Mouse (Mus musculus): ENCODE measurements around the gene Fktn.
"Not testable (repeated sequence)": the region's sequence is repeated elsewhere in the genome, so short reads cannot be mapped to it uniquely, and the experiment has no call there.

Fktn gene

GRCm38 (mm10) chr4:53770958-53771735 lies 57.3 kb downstream of the Fktn start:
- intact Hi-C loops (cut with DNase I): no loop called here

- intact Hi-C loops (cut with DNase I): no loop called here
Observed at GRCm38 (mm10) chr4:53772004-53772403, 58.2 kb downstream of the Fktn start.

GRCm38 (mm10) chr4:53773911-53774310 lies 60.1 kb downstream of the Fktn start:
- intact Hi-C loops (cut with DNase I): no loop called here

GRCm38 (mm10) chr4:53781396-53781795 lies 67.6 kb downstream of the Fktn start:
- intact Hi-C loops (cut with DNase I): no loop called here

GRCm38 (mm10) chr4:53782216-53783070 lies 68.6 kb downstream of the Fktn start:
- intact Hi-C loops (cut with DNase I): no loop called here

- intact Hi-C loops (cut with DNase I): no loop called here
Observed at GRCm38 (mm10) chr4:53785746-53786398, 72.1 kb downstream of the Fktn start.

GRCm38 (mm10) chr4:53786851-53787250 lies 73.1 kb downstream of the Fktn start:
- intact Hi-C loops (cut with DNase I): no loop called here

- intact Hi-C loops (cut with DNase I): no loop called here
Observed at GRCm38 (mm10) chr4:53789346-53789745, 75.5 kb downstream of the Fktn start.

GRCm38 (mm10) chr4:53794257-53794966 lies 80.6 kb downstream of the Fktn start:
- intact Hi-C loops (cut with DNase I): no loop called here

GRCm38 (mm10) chr4:53795086-53795485 lies 81.3 kb downstream of the Fktn start:
- intact Hi-C loops (cut with DNase I): no loop called here

- intact Hi-C loops (cut with DNase I): no loop called here
Observed at GRCm38 (mm10) chr4:53795706-53796105, 81.9 kb downstream of the Fktn start.

GRCm38 (mm10) chr4:53796865-53797772 lies 83.3 kb downstream of the Fktn start:
- intact Hi-C loops (cut with DNase I): no loop called here

GRCm38 (mm10) chr4:53798896-53799676 lies 85.3 kb downstream of the Fktn start:
- intact Hi-C loops (cut with DNase I): no loop called here

- intact Hi-C loops (cut with DNase I): no loop called here
Observed at GRCm38 (mm10) chr4:53799753-53800152, 86.0 kb downstream of the Fktn start.

GRCm38 (mm10) chr4:53803674-53804073 lies 89.9 kb downstream of the Fktn start:
- intact Hi-C loops (cut with DNase I): not testable (repeated sequence)

GRCm38 (mm10) chr4:53806428-53806827 lies 92.6 kb downstream of the Fktn start:
- intact Hi-C loops (cut with DNase I): not testable (repeated sequence)

GRCm38 (mm10) chr4:53818320-53818719 lies 104.5 kb downstream of the Fktn start:
- intact Hi-C loops (cut with DNase I): no loop called here

- intact Hi-C loops (cut with DNase I): no loop called here
Observed at GRCm38 (mm10) chr4:53823697-53824096, 109.9 kb downstream of the Fktn start.

- intact Hi-C loops (cut with DNase I): no loop called here
Observed at GRCm38 (mm10) chr4:53824831-53825230, 111.0 kb downstream of the Fktn start.
